Mouse (Mus musculus) Patski (cell line): ENCODE measurements around the gene Apobec4. TPM values are rescaled to one million over a fixed set of nuclear protein-coding genes. Genes with fewer than 3 reads are reported as not detected.

Source experiments
- ATAC-seq: fragments of 100-300 bp; one replicate; pipeline ENCODE4 v1.8.0; 2021
- CTCF ChIA-PET: fragments of 350-600 bp; sonication (Branson Sonifier 250); formaldehyde crosslinking; loops from one replicate; lab custom pipeline; 2022; ENCODE audit warnings: inconsistent platforms; lab: Charles Lee
- POLR2A ChIA-PET: fragments of 350-600 bp; sonication (Branson Sonifier 250); formaldehyde crosslinking; loops from one replicate; lab custom pipeline; 2022; ENCODE audit warnings: antibody characterized with exemption, inconsistent platforms; lab: Charles Lee
- DNase-seq: peaks from one replicate; pipeline ENCODE4 v3.0.0-alpha.2; 2011; ENCODE audit warnings: low read depth, low spot score
- H3K27me3 ChIP-seq: fragments of 371-371 bp; one replicate; pipeline ENCODE4 v1.5.1; 2021
- CTCF ChIP-seq: fragments of 100-300 bp; IDR thresholded peaks from one replicate; pipeline ENCODE4 v1.5.1; 2021
- in situ Hi-C: fragments of 300-500 bp; cut with MboI; formaldehyde crosslinking; loops from 3 replicates; pipeline ENCODE4 v1.11.1; 2018; ENCODE audit warnings: low pct_unique_long_range_greater_than_20kb, mixed read lengths
- polyA plus RNA-seq: library from polyadenylated mRNA; unstranded; gene quantifications from one replicate; pipeline ENCODE4 v1.2.3, GENCODE M21; 2021

Gene Apobec4
- not detected for polyA plus RNA-seq

GRCm38 (mm10) chr1:152750312-152750965, at the start of gene Apobec4:
TSS of gene Apobec4 (plus strand) at chr1:152750551.
- no peak for ATAC-seq
- CTCF ChIA-PET: interaction anchor here (1.1 to 2.1 kb wide), 4 partner anchors 13 to 230 kb away, joined by 3 to 5 read pairs (median 4); no protein-coding TSS in a partner anchor
- TF ChIP-seq CTCF: no peak
- no peaks in the 10 kb centered on the region for H3K27me3 ChIP-seq
- in situ Hi-C loops: no loop called here
- POLR2A ChIA-PET: no interaction called here
- DNase-seq: no peak

- no peaks in the 10 kb centered on the region for H3K27me3 ChIP-seq
- DNase-seq (no peak), ATAC-seq (no peak)
- CTCF ChIA-PET: no interaction called here
- no peak for TF ChIP-seq CTCF
- in situ Hi-C loops: no loop called here
- POLR2A ChIA-PET: no interaction called here
Measured at GRCm38 (mm10) chr1:152701066-152701465, 49.3 kb upstream of the Apobec4 start.

GRCm38 (mm10) chr1:152702920-152703319, 47.4 kb upstream of the Apobec4 start:
- ATAC-seq: no peak
- DNase-seq: no peak
- TF ChIP-seq CTCF: no peak
- H3K27me3 ChIP-seq: no peaks in the 10 kb centered on the region
- POLR2A ChIA-PET: no interaction called here
- CTCF ChIA-PET: no interaction called here
- in situ Hi-C loops: no loop called here

GRCm38 (mm10) chr1:152703941-152704340, 46.4 kb upstream of the Apobec4 start:
- DNase-seq: no peak
- in situ Hi-C loops: no loop called here
- no peaks in the 10 kb centered on the region for H3K27me3 ChIP-seq
- ATAC-seq: no peak
- ChIA-PET POLR2A (no interaction called here), CTCF (no interaction called here)
- TF ChIP-seq CTCF: no peak

- ATAC-seq (no peak), DNase-seq (no peak)
- POLR2A ChIA-PET: no interaction called here
- CTCF ChIA-PET: no interaction called here
- in situ Hi-C loops: no loop called here
- no peaks in the 10 kb centered on the region for H3K27me3 ChIP-seq
- TF ChIP-seq CTCF: no peak
Measured at GRCm38 (mm10) chr1:152707560-152707959, 42.8 kb upstream of the Apobec4 start.

- TF ChIP-seq CTCF: no peak
- DNase-seq (no peak), ATAC-seq (no peak)
- ChIA-PET POLR2A (interaction anchor here (0.6 kb wide), 1 partner anchor 80 kb away, joined by 3 read pairs; no protein-coding TSS in a partner anchor), CTCF (no interaction called here)
- in situ Hi-C loops: no loop called here
- no peaks in the 10 kb centered on the region for H3K27me3 ChIP-seq
Measured at GRCm38 (mm10) chr1:152711037-152711436, 39.3 kb upstream of the Apobec4 start.

GRCm38 (mm10) chr1:152713924-152714323, 36.4 kb upstream of the Apobec4 start:
- in situ Hi-C loops: no loop called here
- CTCF ChIA-PET: no interaction called here
- no peak for TF ChIP-seq CTCF
- POLR2A ChIA-PET: no interaction called here
- DNase-seq (no peak), ATAC-seq (no peak)
- H3K27me3 ChIP-seq: no peaks in the 10 kb centered on the region

GRCm38 (mm10) chr1:152714405-152714804, 35.9 kb upstream of the Apobec4 start:
- no peaks in the 10 kb centered on the region for H3K27me3 ChIP-seq
- no peak for TF ChIP-seq CTCF
- ChIA-PET CTCF (no interaction called here), POLR2A (no interaction called here)
- DNase-seq (no peak), ATAC-seq (no peak)
- in situ Hi-C loops: no loop called here

- TF ChIP-seq CTCF: no peak
- in situ Hi-C loops: no loop called here
- POLR2A ChIA-PET: no interaction called here
- no peaks in the 10 kb centered on the region for H3K27me3 ChIP-seq
- DNase-seq: no peak
- ATAC-seq: no peak
- CTCF ChIA-PET: interaction anchor here (1.3 to 1.8 kb wide), 2 partner anchors 11 to 35 kb away, joined by 4 to 6 read pairs; no protein-coding TSS in a partner anchor
Measured at GRCm38 (mm10) chr1:152717329-152717728, 33.0 kb upstream of the Apobec4 start.

- ChIA-PET CTCF (interaction anchor here (1.3 to 1.8 kb wide), 2 partner anchors 10 to 36 kb away, joined by 4 to 6 read pairs; no protein-coding TSS in a partner anchor), POLR2A (interaction anchor here (1.1 kb wide), 1 partner anchor 177 kb away, joined by 3 read pairs; no protein-coding TSS in a partner anchor)
- no peak for DNase-seq
- ATAC-seq: no peak
- no peak for TF ChIP-seq CTCF
- H3K27me3 ChIP-seq: no peaks in the 10 kb centered on the region
- in situ Hi-C loops: no loop called here
Measured at GRCm38 (mm10) chr1:152718200-152718599, 32.2 kb upstream of the Apobec4 start.

GRCm38 (mm10) chr1:152720969-152721368, 29.4 kb upstream of the Apobec4 start:
- in situ Hi-C loops: no loop called here
- CTCF ChIA-PET: interaction anchor here (1.6 kb wide), 1 partner anchor 196 kb away, joined by 5 read pairs; no protein-coding TSS in a partner anchor
- no peak for TF ChIP-seq CTCF
- no peak for ATAC-seq
- POLR2A ChIA-PET: no interaction called here
- DNase-seq: no peak
- no peaks in the 10 kb centered on the region for H3K27me3 ChIP-seq
